Mouse (Mus musculus): Measurements from ENCODE around the gene Krt24.

DNA sequence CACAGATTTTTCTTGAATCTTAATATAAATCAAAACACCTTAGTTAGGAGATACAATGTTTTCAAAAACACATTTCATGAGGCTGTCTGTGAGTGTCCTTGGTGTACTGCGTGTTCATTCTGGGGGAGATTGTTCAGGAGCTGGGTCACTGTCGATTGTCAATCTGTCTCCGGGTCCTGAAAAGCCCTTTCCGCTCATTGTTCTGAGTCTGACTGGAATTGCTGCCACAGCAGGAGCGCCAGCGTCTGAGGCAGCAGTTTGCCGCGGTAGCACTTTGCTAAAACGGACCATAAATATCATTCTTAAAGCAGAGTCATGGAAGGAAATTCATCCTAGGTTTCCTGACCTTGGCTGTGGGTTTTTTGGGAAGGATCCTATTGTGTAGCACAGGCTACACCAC, 19.3 kb downstream of the Krt24 start:
- TF ChIP-seq CTCF (IDR thresholded peaks at IDR 0.05) (no peak), EP300 (IDR thresholded peaks at IDR 0.05; ENCODE audit: insufficient read depth, low read depth, low read length) (no peak)

Data from heart, adult 2 months (tissue).